Mouse (Mus musculus) bone marrow macrophage, adult 2 months (primary cell): ENCODE measurements around the gene Ror1.

Source experiments
- CTCF ChIP-seq: IDR thresholded peaks from 2 replicates; pipeline ENCODE4 v1.5.1; 2012; ENCODE audit warnings: low read depth, mild to moderate bottlenecking, low read length, moderate library complexity
- POLR2A ChIP-seq: IDR thresholded peaks from 2 replicates; pipeline ENCODE4 v1.6.1; 2012; ENCODE audit warnings: mild to moderate bottlenecking, low read depth, low read length, borderline replicate concordance

GRCm38 (mm10) chr4:100203688-100204087 lies 108.1 kb downstream of the Ror1 start:
- TF ChIP-seq CTCF: no peak
- no peak for TF ChIP-seq POLR2A
